Comparison of ENCODE assay signal across 20 mouse cellular contexts in genomic region chr10:59768369-59769079, GRCm38 (mm10).
A peak's percentile ranks its signal among the peaks of the same experiment; 100 is the strongest.
DNase-seq lines count a peak whose midpoint lies in the region; ATAC-seq and TF ChIP-seq lines count a peak whose summit lies in the region.
"Had no signal": no experiment of that assay in that cellular context is flagged by ENCODE, and none has a peak within 500 bp of the region (broad histone marks: within the 10 kb centered on the region; RNA-seq: fewer than 3 reads in every experiment).

No protein-coding gene starts in this region.

- no peak overlapping the region for H3K4me2 ChIP-seq in kidney, embryonic 14.5 days (replicated peaks; ENCODE audit: low read depth, low read length)
- H3K4me2 ChIP-seq in liver, postnatal 0 days (ENCODE audit: low read depth, low read length): peak overlapping the region; percentile 11; the same call in 1 of the 2 replicates
- H3K4me2 ChIP-seq: embryonic facial prominence, embryonic 12.5 days; hindbrain, embryonic 14.5 days; midbrain, embryonic 11.5 days had no signal

- no peaks in the 10 kb centered on the region for H3K27me3 ChIP-seq in kidney, embryonic 14.5 days (ENCODE audit: control insufficient read depth, insufficient read depth, low read length)
- H3K27me3 ChIP-seq in liver, postnatal 0 days (ENCODE audit: insufficient read depth, low read length): no peaks in the 10 kb centered on the region
- H3K27me3 ChIP-seq: embryonic facial prominence, embryonic 12.5 days had no signal

- DNase-seq in kidney, adult 18-20 months: peak; percentile 31
- peak; percentile 65 for DNase-seq in kidney, adult 9 months
- DNase-seq in kidney, postnatal 14 days: peak; percentile 30
- no peak for DNase-seq in liver, postnatal 0 days
- DNase-seq in spleen, postnatal 36 days (ENCODE audit: low spot score in 2 of 2): no peak
- DNase-seq in cerebellum, adult 9-11 months: no peak
- DNase-seq: cerebellum, adult 8-10 months; gastrocnemius, postnatal 14 days; heart, postnatal 14 days; lung, adult 2 months; right cerebral cortex, postnatal 4 days had no signal

- TF ChIP-seq EP300 in liver, postnatal 0 days (IDR thresholded peaks at IDR 0.05; ENCODE audit: low read depth): no peak

- H3K9ac ChIP-seq in kidney, embryonic 14.5 days (ENCODE audit: low read depth, low read length): no peak overlapping the region
- peak overlapping the region; percentile 30; the same call in 1 of the 2 replicates for H3K9ac ChIP-seq in liver, postnatal 0 days (replicated peaks)
- H3K9ac ChIP-seq: embryonic facial prominence, embryonic 12.5 days; hindbrain, embryonic 14.5 days had no signal

- ATAC-seq in kidney, embryonic 14.5 days (ENCODE audit: low FRiP score, low TSS enrichment): no peak
- peak; percentile 96 for ATAC-seq in liver, postnatal 0 days
- ATAC-seq: forebrain, embryonic 14.5 days had no signal

- 69% methylated on average over 13 of the region's 13 CpGs for WGBS in kidney, embryonic 14.5 days
- 63% methylated on average over 13 of the region's 13 CpGs for WGBS in liver, postnatal 0 days (ENCODE audit: insufficient replicate concordance)

- no peak overlapping the region for H3K27ac ChIP-seq in kidney, embryonic 14.5 days (ENCODE audit: low read depth, low read length)
- peak overlapping the region; percentile 76 for H3K27ac ChIP-seq in liver, postnatal 0 days (ENCODE audit: low read depth)
- H3K27ac ChIP-seq: embryonic facial prominence, embryonic 12.5 days; hindbrain, embryonic 14.5 days; limb, embryonic 10.5 days; macrophage; stomach, postnatal 0 days had no signal

- no peaks in the 10 kb centered on the region for H3K9me3 ChIP-seq in kidney, embryonic 14.5 days (ENCODE audit: control insufficient read depth, low read length)
- no peaks in the 10 kb centered on the region for H3K9me3 ChIP-seq in liver, postnatal 0 days (ENCODE audit: low read length)
- H3K9me3 ChIP-seq: embryonic facial prominence, embryonic 12.5 days; limb, embryonic 10.5 days had no signal

- no peak overlapping the region for H3K4me3 ChIP-seq in kidney, embryonic 14.5 days (ENCODE audit: low read length)
- H3K4me3 ChIP-seq in liver, postnatal 0 days (ENCODE audit: low read depth, low read length): no peak overlapping the region
- H3K4me3 ChIP-seq: embryonic facial prominence, embryonic 12.5 days; erythroblast, embryonic 14.5 days; limb, embryonic 10.5 days had no signal

- no peak for TF ChIP-seq CTCF in liver, postnatal 0 days (IDR thresholded peaks at IDR 0.05; ENCODE audit: low read depth)

- no peaks in the 10 kb centered on the region; the same call in 1 of the 2 replicates for H3K36me3 ChIP-seq in kidney, embryonic 14.5 days (ENCODE audit: control insufficient read depth, insufficient read depth, low read length)
- H3K36me3 ChIP-seq in liver, postnatal 0 days (replicated peaks; ENCODE audit: insufficient read depth, low read length): 0 out of 2 replicates have a peak, but pooled peaks cover 3% of the 10 kb centered on the region

- no peaks in the 10 kb centered on the region for H3K4me1 ChIP-seq in kidney, embryonic 14.5 days (ENCODE audit: control insufficient read depth, insufficient read depth, low read length)
- H3K4me1 ChIP-seq in liver, postnatal 0 days (ENCODE audit: insufficient read depth): peaks cover 7% of the 10 kb centered on the region; the same call in 1 of the 2 replicates
- H3K4me1 ChIP-seq: embryonic facial prominence, embryonic 12.5 days; limb, embryonic 10.5 days had no signal

Comparison
In these comparisons a context has a peak if more than half of its experiments do, and no peak if none do; other contexts are left out.
1. DNase-seq: peak in kidney, adult 18-20 months (single experiment), kidney, adult 9 months (single experiment) and kidney, postnatal 14 days (single experiment); none in liver, postnatal 0 days (single experiment), spleen, postnatal 36 days (0 of 2) and cerebellum, adult 9-11 months (single experiment).